Mouse (Mus musculus) heart, embryonic 11.5 days (tissue): ENCODE results near the gene Gucy2c. TPM values are rescaled to one million over a fixed set of nuclear protein-coding genes. Genes with fewer than 3 reads are reported as not detected.

Source experiments
- ATAC-seq: fragments of 200-750 bp; cut with Nextera tagmentation; replicated peaks from 2 replicates; pipeline ENCODE4 v1.8.0; 2017; ENCODE audit warnings: moderate library complexity; ENCODE audit not compliant: insufficient number of reproducible peaks, low FRiP score, low TSS enrichment
- H3K27ac ChIP-seq: fragments of 300-500 bp; sonication (generic); 2 replicates; pipeline ENCODE4 v1.5.1; 2014; ENCODE audit warnings: mild to moderate bottlenecking, low read depth, low read length
- H3K27me3 ChIP-seq: fragments of 300-500 bp; sonication (generic); 2 replicates; pipeline ENCODE4 v1.6.1; 2014; ENCODE audit warnings: mild to moderate bottlenecking, low read length, mixed read lengths; ENCODE audit not compliant: control insufficient read depth, insufficient read depth
- H3K36me3 ChIP-seq: fragments of 300-500 bp; sonication (generic); 2 replicates; pipeline ENCODE4 v1.6.1; 2014; ENCODE audit warnings: mild to moderate bottlenecking, low read length, moderate library complexity, mixed read lengths; ENCODE audit not compliant: control insufficient read depth, insufficient read depth
- H3K4me1 ChIP-seq: fragments of 300-500 bp; sonication (generic); 2 replicates; pipeline ENCODE4 v1.6.1; 2014; ENCODE audit warnings: low read length; ENCODE audit not compliant: control insufficient read depth, insufficient read depth
- H3K4me2 ChIP-seq: fragments of 300-500 bp; sonication (generic); 2 replicates; pipeline ENCODE4 v1.6.1; 2014; ENCODE audit warnings: mild to moderate bottlenecking, moderate library complexity
- H3K4me3 ChIP-seq: fragments of 300-500 bp; sonication (generic); 2 replicates; pipeline ENCODE4 v1.5.1; 2014; ENCODE audit warnings: low read depth, low read length
- H3K9ac ChIP-seq: fragments of 300-500 bp; sonication (generic); 2 replicates; pipeline ENCODE4 v1.6.1; 2014; ENCODE audit warnings: mild to moderate bottlenecking, low read depth, low read length, moderate library complexity
- H3K9me3 ChIP-seq: fragments of 300-500 bp; sonication (generic); replicated peaks from 2 replicates; pipeline ENCODE4 v1.6.1; 2016; ENCODE audit warnings: low read length; ENCODE audit not compliant: control insufficient read depth
- WGBS: fragments of 180-500 bp; shearing (Covaris S2); extraction: QIAGEN DNeasy Blood & Tissue Kit; methylation state at CpG from one replicate; pipeline ENCODE4 v1.1.7; 2014; ENCODE audit not compliant: insufficient replicate concordance; 5-methylcytosine and 5-hydroxymethylcytosine counted together
- polyA plus RNA-seq: library from polyadenylated mRNA; unstranded; fragments of >200 nt; fragmentation: Nextera tagmentation; extraction: Ambion mirVana; gene quantifications from 2 replicates; pipeline ENCODE4 v1.2.1, GENCODE M21; 2014

Gene Gucy2c
- polyA plus RNA-seq, 1 experiment from 2014 or later: 0.11 TPM

GRCm38 (mm10) chr6:136735766-136736165 lies 45.8 kb downstream of the Gucy2c start:
- H3K9me3 ChIP-seq: no peaks in the 10 kb centered on the region
- no peak for ATAC-seq
- H3K4me2 ChIP-seq: no peak overlapping the region
- no peaks in the 10 kb centered on the region for H3K27me3 ChIP-seq
- H3K36me3 ChIP-seq: no peaks in the 10 kb centered on the region
- no peak overlapping the region for H3K4me3 ChIP-seq
- WGBS: 80% methylated on average over 7 of the region's 7 CpGs
- no peak overlapping the region for H3K9ac ChIP-seq
- no peaks in the 10 kb centered on the region for H3K4me1 ChIP-seq
- H3K27ac ChIP-seq: no peak overlapping the region

- no peaks in the 10 kb centered on the region for H3K36me3 ChIP-seq
- H3K9me3 ChIP-seq: no peaks in the 10 kb centered on the region
- no peak overlapping the region for H3K27ac ChIP-seq
- no peaks in the 10 kb centered on the region for H3K4me1 ChIP-seq
- no peak overlapping the region for H3K4me2 ChIP-seq
- WGBS: 93% methylated on average over 14 of the region's 14 CpGs
- no peak overlapping the region for H3K9ac ChIP-seq
- H3K4me3 ChIP-seq: no peak overlapping the region
- H3K27me3 ChIP-seq: no peaks in the 10 kb centered on the region
- ATAC-seq: no peak
Observed at GRCm38 (mm10) chr6:136728144-136728543, 53.4 kb downstream of the Gucy2c start.

GRCm38 (mm10) chr6:136723171-136723570 lies 58.4 kb downstream of the Gucy2c start:
- Histone ChIP-seq H3K4me3 (no peak overlapping the region), H3K36me3 (no peaks in the 10 kb centered on the region), H3K27ac (no peak overlapping the region), H3K4me2 (no peak overlapping the region), H3K9me3 (no peaks in the 10 kb centered on the region), H3K27me3 (no peaks in the 10 kb centered on the region), H3K4me1 (no peaks in the 10 kb centered on the region), H3K9ac (no peak overlapping the region)
- ATAC-seq: no peak
- 76% methylated on average over 3 of the region's 3 CpGs for WGBS

- Histone ChIP-seq H3K9me3 (no peaks in the 10 kb centered on the region), H3K36me3 (no peaks in the 10 kb centered on the region), H3K9ac (no peak overlapping the region), H3K27me3 (no peaks in the 10 kb centered on the region), H3K4me3 (no peak overlapping the region), H3K27ac (no peak overlapping the region), H3K4me1 (no peaks in the 10 kb centered on the region), H3K4me2 (no peak overlapping the region)
- ATAC-seq: no peak
- WGBS: 82% methylated on average over 7 of the region's 7 CpGs
Observed at GRCm38 (mm10) chr6:136722565-136722964, 59.0 kb downstream of the Gucy2c start.

- Histone ChIP-seq H3K27me3 (no peaks in the 10 kb centered on the region), H3K27ac (no peak overlapping the region), H3K4me2 (no peak overlapping the region), H3K4me3 (no peak overlapping the region), H3K9me3 (no peaks in the 10 kb centered on the region), H3K9ac (no peak overlapping the region), H3K4me1 (no peaks in the 10 kb centered on the region), H3K36me3 (no peaks in the 10 kb centered on the region)
- WGBS: 53% methylated on average over 6 of the region's 6 CpGs
- no peak for ATAC-seq
Observed at GRCm38 (mm10) chr6:136721925-136722324, 59.6 kb downstream of the Gucy2c start.

GRCm38 (mm10) chr6:136720436-136720835 lies 61.1 kb downstream of the Gucy2c start:
- Histone ChIP-seq H3K27me3 (no peaks in the 10 kb centered on the region), H3K9me3 (no peaks in the 10 kb centered on the region), H3K9ac (no peak overlapping the region), H3K4me2 (no peak overlapping the region), H3K4me1 (no peaks in the 10 kb centered on the region), H3K4me3 (no peak overlapping the region), H3K27ac (no peak overlapping the region), H3K36me3 (no peaks in the 10 kb centered on the region)
- 84% methylated on average over 15 of the region's 15 CpGs for WGBS
- ATAC-seq: no peak

GRCm38 (mm10) chr6:136715881-136716431 lies 65.6 kb downstream of the Gucy2c start:
- Histone ChIP-seq H3K27ac (no peak overlapping the region), H3K4me1 (no peaks in the 10 kb centered on the region), H3K9me3 (no peaks in the 10 kb centered on the region), H3K9ac (no peak overlapping the region), H3K27me3 (no peaks in the 10 kb centered on the region), H3K4me3 (no peak overlapping the region), H3K36me3 (no peaks in the 10 kb centered on the region), H3K4me2 (no peak overlapping the region)
- no peak for ATAC-seq
- 76% methylated on average over 10 of the region's 11 CpGs for whole genome bisulfite sequencing

- ATAC-seq: no peak
- Histone ChIP-seq H3K27ac (no peak overlapping the region), H3K36me3 (no peaks in the 10 kb centered on the region), H3K4me3 (no peak overlapping the region), H3K4me1 (no peaks in the 10 kb centered on the region), H3K9ac (no peak overlapping the region), H3K27me3 (no peaks in the 10 kb centered on the region), H3K9me3 (no peaks in the 10 kb centered on the region), H3K4me2 (no peak overlapping the region)
- 72% methylated on average over 3 of the region's 3 CpGs for WGBS
Observed at GRCm38 (mm10) chr6:136714097-136714496, 67.5 kb downstream of the Gucy2c start.

- 84% methylated on average over 5 of the region's 5 CpGs for WGBS
- ATAC-seq: no peak
- no peak overlapping the region for H3K4me3 ChIP-seq
- H3K9ac ChIP-seq: no peak overlapping the region
- H3K4me2 ChIP-seq: no peak overlapping the region
- H3K4me1 ChIP-seq: no peaks in the 10 kb centered on the region
- H3K27me3 ChIP-seq: no peaks in the 10 kb centered on the region; the same call in 1 of the 2 replicates
- no peak overlapping the region for H3K27ac ChIP-seq
- H3K9me3 ChIP-seq: no peaks in the 10 kb centered on the region
- no peaks in the 10 kb centered on the region for H3K36me3 ChIP-seq
Observed at GRCm38 (mm10) chr6:136710408-136710807, 71.2 kb downstream of the Gucy2c start.
